Mouse (Mus musculus) left cerebral cortex, postnatal 25 days (tissue): ENCODE data around the gene Cyp2u1. TPM values are rescaled to one million over a fixed set of nuclear protein-coding genes. Genes with fewer than 3 reads are reported as not detected.

Experiments
- DNase-seq, 2 experiments: peaks; one replicate each; pipeline ENCODE4 v3.0.0; 2022; ENCODE audit warnings: low spot score in 2 of 2, mixed read lengths in 1 of 2
- intact Hi-C: fragments of 180-260 bp; cut with DNase I; formaldehyde crosslinking; loops from one replicate; pipeline ENCODE4 v1.15.1; 2025
- total RNA-seq, 2 experiments: library from RNA; stranded (reverse); gene quantifications; 2 replicates each; pipeline ENCODE4 v1.2.3; 2021

Cyp2u1 gene
- total RNA-seq, 2 experiments from 2014 or later = 14.8 to 18.5 TPM

DNA sequence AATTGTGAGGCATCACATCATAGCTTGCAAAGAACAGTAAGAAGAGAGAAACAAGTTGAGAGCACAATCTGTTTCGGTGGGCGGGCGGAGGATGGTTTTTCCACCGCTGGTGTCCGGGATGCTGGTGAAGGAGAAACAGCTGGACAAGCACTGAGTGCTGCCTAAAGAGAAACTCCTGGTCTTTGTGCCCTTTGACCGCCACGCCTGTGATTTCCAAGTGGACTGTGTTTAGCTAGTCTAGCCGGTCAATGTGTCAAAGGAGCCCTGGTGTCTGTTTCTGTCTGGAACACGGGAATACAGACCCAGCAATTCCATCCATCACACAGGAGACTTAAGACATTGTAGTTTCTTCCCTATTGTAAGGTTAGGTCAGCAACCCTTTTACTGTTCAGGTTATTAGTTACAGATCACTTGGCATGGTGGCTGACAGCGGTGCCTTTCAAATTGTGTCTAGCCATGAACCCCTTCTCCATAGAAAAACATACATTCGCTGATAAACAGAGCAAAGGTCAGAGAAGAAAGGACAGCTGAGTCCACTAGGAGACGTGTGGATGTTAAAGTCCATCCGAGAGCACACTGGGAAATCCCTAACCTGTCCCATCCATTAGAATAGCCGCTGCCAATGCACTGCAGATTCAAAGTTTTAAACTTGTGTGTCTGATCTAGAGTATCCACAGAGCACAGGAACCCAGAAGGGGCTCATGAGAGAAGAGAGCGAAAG is 39.1 kb downstream of the Cyp2u1 start:
- DNase-seq = no peak
- intact Hi-C loops = no loop called here

DNA sequence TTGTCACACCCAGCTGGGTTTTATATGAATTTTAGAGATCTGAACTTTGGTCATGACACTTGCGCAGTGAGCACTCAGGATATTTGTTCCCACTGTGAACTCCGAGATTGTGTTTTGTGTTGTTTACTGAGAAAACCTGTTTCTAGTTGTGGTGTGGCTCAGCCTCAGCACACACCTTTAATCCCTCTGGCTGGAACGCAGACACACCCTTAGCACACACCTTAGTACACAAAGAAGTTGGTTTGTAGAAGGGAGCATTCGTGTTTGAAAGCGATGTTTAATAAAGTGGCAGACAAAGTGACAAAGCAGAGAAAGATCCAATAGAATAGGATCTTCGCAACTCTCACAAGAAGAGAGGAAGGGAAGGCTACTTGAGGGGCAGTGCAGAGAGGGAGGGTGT is 42.6 kb downstream of the Cyp2u1 start:
- intact Hi-C loops = no loop called here
- no peak for DNase-seq

DNA sequence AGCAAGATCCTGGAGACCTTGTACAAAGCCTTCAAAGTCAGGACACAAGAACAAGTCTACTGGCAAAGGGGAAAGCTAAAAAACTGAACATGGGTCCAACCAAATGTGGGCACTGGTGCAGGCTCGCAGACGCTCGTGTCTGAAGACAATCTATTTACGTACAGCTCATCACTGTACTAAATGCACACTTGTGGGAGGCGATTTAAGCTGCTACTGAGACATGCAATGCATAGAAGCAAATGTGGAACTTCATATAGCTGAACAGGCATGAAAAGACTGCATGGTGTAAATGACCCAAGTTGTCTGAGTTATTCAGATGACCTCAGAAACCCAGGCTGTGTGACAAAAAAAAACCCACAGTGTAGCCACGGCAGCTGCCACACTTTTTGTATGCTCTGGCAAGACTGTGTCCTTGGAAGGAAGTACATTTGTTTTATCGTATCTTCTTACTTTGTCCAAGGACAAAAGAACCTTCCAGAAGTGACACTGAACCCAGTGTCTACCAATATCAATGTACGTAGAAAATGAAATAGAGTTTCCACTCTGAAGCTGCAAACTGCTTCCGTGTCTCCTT is 43.5 kb downstream of the Cyp2u1 start:
- intact Hi-C loops = no loop called here
- DNase-seq = peak in 1 of 2 experiments; percentile 48

DNA sequence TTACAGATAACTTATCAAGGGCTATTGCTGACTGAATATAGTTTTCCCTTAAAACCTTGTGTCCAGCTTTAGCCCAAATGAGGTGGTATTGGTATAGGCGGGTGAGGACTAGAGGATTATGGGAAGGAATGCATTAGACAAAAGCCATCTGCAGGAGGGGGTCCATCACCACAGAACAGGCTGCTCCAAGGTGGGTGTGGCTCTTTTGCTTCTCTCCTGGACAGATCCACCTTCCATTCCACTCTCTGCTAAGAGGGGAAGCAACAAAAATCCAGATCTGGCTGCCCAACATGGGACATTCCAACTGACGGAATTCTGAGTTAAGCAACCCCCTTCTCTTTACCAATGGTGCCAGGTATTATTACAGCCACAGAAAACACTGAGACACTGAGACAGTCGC is 44.1 kb downstream of the Cyp2u1 start:
- intact Hi-C loops = no loop called here
- DNase-seq = no peak

DNA sequence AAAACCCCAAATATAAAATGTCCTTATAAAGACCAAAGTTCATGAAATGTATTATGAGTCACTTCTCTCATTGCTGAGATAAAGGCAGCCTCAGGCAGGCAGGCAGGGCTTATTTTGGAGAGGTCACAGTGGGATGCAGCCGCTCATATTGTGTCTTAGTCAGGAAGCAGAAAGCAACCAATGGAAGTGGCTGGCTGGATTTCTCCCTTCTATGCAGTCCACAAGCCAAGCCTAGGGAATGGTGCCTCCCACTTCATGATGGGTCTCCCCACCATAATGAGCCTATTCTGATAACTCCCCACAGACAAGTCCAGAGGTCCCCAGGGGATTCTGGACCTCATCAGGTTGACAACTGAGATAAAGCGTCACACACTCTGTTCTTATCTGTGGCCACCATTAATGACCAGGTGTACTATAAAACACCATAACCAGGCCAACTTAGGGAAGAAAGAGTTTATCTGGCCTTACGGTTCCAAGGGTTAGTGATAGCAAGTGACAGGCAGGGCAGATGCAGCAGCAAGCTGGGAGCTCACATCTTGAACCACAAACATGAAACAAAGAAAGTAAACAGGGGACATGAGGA is 47.5 kb downstream of the Cyp2u1 start:
- intact Hi-C loops = no loop called here

DNA sequence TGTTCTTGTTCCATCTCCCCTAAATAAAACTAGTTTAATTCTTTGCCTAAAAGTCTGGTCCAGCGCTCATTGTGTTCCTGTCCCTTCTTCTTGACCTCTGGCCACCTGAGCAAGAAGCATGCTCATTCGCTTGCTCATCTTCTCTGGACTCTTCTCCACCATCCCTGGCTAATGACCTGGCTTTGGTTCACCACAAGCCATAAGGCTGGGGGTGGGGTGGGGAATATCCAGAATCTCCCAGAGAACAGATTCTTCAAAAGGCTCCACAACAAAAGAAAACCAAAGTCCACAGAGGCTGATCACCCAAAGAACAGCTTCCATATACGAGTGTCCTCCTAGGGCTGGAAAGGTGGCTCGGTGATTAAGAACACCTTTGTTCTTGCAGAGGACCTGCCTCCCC is 48.0 kb downstream of the Cyp2u1 start:
- no peak for DNase-seq
- intact Hi-C loops = no loop called here

More for the DNA sequence above, 47.5 kb downstream of the Cyp2u1 start:
- no peak for DNase-seq

DNA sequence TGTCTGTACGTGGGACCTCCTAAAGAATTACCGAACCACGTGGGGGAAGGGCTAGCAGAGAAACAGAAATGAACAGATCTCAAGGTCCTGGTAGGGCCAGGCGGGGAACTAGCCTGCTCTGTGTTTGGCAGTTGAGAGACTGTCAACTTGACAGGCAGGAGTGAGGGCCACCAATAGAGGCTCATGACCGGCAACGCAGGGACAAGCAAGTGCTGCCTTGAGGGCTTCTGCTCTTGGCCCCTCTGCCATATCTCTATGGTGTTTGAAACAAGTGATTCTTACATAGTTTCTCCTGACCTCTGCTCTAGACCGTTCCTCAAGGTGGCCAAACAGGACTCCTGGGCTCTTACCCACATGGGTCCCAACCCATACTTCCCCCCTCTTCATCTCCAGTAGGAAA is 51.4 kb downstream of the Cyp2u1 start:
- DNase-seq = no peak
- intact Hi-C loops = no loop called here

DNA sequence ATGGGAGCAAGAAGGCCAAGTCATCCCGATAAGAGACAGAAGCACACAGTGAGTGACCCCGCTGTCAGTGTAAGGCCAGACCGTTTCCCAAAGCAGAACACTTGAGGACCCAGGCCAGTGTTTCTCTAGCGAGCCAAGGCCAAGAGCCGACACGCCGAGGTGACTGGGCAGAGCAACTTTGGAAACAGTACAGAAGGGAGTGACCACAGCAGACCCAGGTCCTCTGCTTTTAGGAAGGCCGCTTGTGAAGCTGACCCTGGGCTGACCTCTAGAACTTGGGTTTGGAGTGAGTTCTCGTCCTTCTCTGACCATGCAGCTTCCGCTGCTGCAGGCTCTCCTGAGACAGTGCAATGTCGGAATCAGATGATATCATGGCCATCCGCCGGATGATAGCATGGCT is 52.0 kb downstream of the Cyp2u1 start:
- no peak for DNase-seq
- intact Hi-C loops = no loop called here

DNA sequence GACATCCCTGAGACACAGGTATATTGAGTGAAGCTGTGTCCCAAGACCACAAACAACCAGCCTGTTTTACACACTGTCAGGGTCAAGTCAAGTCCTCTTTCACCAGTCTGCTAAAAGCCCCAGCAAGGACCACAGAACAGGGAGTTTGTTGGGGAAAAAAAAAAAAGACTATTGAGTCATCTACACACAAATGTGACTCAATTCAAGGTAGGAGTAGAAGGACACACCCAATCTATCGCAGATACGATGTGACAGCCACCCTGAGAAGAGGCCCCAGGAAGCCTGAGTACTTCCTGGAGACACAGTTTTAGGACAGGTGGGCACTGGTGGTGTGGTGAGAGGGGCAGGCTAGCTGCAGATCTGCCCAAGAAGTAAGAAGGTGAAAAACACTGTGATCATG is 52.7 kb downstream of the Cyp2u1 start:
- intact Hi-C loops = no loop called here
- DNase-seq = no peak

DNA sequence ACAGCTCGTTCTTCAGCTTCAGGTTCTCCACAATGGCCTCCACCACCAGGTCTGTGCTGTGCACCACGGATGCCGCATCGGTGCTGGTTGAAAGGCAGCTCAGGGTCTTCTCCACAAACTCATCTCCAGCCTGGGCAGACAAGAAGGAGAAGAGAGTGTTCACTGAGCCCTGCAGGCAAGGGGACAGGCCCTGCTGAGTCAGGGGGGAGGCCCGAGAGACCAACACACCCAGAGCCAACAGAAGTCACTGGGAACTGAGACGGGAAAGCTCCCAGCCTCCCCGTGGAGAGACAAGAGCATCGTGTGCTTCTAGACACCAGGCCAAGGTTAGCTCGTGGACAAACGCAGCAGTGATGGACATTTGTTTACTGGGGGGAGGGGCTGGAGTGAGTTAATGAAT is 54.6 kb downstream of the Cyp2u1 start:
- intact Hi-C loops = no loop called here
- no peak for DNase-seq

DNA sequence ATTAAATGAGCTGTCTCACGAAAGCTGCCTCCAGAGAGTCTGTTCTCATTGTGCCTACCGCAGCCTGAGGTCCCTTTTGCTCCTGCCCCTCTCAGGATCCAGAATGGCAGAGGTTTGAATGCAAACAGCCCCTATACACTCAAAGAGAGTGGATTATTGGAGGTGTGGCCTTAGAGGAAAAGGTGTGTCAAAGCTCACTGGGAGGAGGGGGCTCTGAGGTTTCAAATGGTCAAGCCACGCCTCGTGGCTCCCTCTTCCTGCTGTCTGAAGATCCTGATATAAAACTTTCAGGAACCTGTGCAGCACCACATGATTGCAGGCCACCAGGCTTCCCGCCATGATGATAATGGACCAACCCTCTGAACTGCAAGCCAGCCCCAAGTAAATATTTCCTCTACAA is 55.2 kb downstream of the Cyp2u1 start:
- intact Hi-C loops = no loop called here
- DNase-seq = no peak

DNA sequence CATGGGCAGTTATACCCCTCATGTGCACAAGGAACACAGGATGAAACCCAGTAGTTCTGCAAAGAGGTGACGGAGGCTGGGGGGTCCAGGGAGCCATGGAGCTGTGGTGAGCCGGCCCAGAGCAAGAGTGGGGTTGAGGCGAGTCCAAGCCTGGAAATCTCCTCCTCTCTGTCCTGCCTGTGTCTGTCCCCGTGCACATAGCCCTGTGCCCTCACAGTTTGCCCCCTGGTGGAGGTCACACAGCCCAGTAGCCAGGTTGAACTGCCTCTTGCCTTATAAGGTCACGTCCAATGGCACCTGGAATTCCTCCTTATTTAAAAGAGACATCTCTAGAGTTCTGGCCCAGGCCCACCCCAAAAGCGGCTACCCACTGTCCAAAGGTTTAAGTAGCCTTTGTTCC is 55.6 kb downstream of the Cyp2u1 start:
- DNase-seq = no peak
- intact Hi-C loops = no loop called here

DNA sequence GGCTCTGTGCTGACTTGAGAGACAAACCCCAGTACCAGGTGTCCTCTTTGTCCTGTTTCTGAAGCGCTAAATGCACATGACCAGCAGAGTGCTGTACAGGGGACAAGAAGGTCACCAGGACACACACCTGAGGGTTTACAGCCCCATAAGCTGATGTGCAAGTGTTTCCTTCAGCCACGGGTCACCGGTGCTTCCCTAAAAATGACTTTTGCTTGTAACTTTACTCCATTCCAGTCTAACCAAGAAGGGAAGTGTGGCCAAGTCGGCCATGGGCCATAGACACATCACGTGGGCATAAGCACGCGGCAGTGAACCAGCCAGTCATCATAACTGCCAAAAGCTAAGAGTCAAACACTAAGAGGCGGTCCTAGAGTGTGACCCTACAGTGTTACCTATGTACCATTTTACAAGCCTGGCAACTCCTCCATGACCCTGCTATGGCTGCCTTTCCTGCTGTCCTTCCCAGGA is 56.4 kb downstream of the Cyp2u1 start:
- intact Hi-C loops = no loop called here
- DNase-seq = no peak

DNA sequence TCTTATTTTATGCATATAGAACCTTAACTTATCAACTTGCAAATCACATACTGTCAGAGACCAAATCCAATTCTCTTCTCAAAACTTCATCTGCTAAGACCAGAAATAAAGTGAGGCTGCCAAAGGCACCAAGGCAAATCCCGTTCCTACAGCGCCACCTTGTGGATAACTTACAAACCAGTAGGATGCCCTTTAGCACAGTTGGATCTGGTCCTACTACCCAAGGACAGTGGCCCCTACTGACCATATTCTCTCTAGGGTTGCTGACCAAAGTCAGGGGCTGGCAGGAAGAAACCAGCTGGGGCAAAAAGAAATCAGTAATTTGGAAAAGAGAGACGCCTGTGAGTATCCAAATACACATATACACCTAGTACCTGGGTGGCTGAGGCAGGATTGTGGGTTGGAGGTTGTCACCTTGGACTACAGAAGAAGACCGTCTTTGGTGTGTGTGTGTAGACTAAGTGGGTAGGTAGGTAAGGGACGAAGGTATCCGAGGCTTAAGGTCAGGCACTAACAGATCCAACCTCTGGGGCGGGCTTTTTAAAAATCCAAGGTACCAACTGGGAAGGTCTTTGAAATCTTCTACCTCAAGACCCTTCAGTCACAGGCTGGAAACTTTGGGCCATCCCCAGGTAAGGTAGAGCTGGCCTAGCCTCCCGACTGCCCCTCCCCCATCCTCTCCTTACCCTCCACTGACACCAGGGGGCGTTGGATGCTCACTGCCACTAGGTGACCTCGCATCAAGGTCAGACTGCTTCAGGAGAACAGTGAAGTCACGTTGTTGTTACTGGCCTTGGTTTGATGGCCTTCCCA is 57.1 kb downstream of the Cyp2u1 start:
- intact Hi-C loops = loop anchor here (2.0 kb wide), 1 partner anchor 531 kb away; no protein-coding TSS in a partner anchor
- DNase-seq = peak; percentile 71 to 79

Other genes starting within 250 kb of the Cyp2u1 start
- 1 to 10 TPM; 6.3 to 6.4 TPM for gene Lef1, start 192.8 kb downstream of the Cyp2u1 start, total RNA-seq
- gene Hadh, start 31.1 kb downstream of the Cyp2u1 start, total RNA-seq = 10 to 100 TPM; 19.2 to 21.0 TPM
- 1 to 10 TPM; 2.0 TPM for gene Sgms2, start 188.2 kb upstream of the Cyp2u1 start, total RNA-seq